Mouse (Mus musculus) erythroblast, adult 5-6 weeks (primary cell): ENCODE data around the gene Sfxn3. TPM values are rescaled to one million over a fixed set of nuclear protein-coding genes. Genes with fewer than 3 reads are reported as not detected.

Experiments
- ATAC-seq: replicated peaks from 2 replicates; pipeline ENCODE4 v1.8.0; 2016; ENCODE audit warnings: moderate number of reproducible peaks, mild to moderate bottlenecking, moderate TSS enrichment, inconsistent platforms; ENCODE audit not compliant: poor library complexity, low FRiP score, severe bottlenecking
- total RNA-seq, 2 experiments: library from RNA; stranded (forward) in 1 of 2; stranded (reverse) in 1 of 2; fragments of 150-400 nt in 1 of 2; fragments of 200-764, 138-1000 nt in 1 of 2; gene quantifications; 2 replicates each; pipeline versions ENCODE4 v1.2.3 to v1.2.4; 2015 to 2017; ENCODE audit warnings: low replicate concordance in 2 of 2

Gene Sfxn3
- 9.4 and 16.7 TPM in 2 replicates for total RNA-seq (2015; ENCODE audit: low replicate concordance)
- total RNA-seq (2017; ENCODE audit: low replicate concordance), result 3.4 and 3.8 TPM in 2 replicates

DNA sequence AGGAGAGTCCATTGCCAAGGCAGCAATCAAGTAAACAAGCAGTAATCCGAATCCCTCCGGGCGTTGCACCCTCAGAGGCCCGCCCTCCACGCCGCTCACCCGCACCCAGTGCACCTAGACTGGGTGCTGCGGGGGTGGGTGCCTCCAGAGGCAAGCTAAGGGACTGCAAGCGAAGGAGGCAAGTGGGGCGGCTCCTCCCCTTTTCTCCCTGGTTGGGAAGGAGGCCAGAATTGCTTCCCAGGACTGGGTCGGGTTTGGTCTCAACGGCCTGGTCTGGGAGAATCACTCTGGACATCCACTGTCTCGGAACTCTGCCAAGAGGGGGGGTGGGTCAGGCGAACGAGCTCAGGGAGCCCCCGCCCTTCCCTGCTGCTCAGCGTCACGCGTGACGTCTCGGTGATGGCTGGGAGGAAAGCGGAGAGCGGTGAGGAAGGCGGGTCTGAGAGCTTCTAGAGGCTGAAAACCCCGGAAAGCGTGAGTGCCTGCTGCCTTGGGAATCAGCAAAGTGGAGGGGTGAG is at the start of gene Sfxn3:
Gene Sfxn3, plus strand, starts transcription at position 87 of the 518 bp plus-strand sequence.
- peak; percentile 92 for ATAC-seq

DNA sequence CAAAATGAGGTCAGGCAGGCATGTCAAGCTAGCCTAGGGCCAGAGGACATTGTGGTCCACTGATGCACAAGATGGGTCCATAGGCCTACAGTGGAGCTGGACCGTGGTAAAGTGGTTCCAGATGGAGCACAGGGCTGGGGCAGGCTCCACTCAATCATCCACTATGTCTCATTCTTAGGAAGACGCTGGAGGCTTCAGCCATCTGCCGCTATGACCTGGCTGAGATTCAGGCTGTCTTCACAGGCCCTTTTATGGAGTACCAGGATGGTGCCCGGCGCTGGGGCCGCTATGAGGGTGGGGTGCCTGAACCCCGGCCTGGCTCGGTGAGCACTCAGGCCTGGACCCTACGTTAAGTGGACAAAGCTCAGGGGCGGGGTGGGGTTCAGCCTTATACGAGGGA is 49.5 kb upstream of the Sfxn3 start:
- no peak for ATAC-seq

DNA sequence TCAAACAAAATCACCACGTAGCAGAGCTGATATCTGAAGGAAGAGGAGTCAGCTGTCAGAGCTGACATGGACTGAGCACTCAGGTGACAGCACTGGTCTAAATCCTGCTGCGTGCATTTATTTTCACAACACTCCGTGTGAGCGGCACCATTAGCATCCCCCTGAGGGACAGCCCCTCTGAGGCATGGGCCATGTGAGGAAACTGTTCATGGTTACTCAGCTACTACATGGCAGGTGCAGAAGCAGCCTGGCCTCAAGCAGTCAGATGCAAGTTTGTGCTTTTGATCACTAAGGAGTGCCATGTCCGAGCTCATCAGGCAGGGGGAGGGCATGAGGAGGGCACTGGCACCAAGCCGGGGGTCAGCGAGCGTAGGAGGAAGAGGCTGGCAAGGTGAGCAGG is 47.7 kb upstream of the Sfxn3 start:
- no peak for ATAC-seq

DNA sequence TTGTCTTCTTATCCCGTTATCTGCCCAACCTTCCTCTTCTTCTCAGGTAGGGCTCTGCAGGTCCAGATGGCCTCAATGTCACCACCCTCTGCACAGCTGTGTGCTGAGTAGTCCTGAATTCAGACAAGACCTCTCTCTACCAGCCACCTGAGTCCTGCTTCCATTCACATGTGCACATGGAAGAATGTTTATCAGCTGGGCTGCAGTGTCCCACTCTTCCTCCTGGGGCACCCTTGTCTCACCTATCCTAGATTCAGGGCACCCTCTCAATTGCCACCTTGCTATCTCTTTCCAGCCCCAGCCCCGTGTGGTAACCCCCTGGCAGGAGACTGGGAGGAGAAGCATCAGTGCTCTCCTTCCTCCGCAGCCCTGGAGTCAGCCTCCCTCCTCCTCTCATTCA is 45.0 kb upstream of the Sfxn3 start:
- ATAC-seq, result no peak

DNA sequence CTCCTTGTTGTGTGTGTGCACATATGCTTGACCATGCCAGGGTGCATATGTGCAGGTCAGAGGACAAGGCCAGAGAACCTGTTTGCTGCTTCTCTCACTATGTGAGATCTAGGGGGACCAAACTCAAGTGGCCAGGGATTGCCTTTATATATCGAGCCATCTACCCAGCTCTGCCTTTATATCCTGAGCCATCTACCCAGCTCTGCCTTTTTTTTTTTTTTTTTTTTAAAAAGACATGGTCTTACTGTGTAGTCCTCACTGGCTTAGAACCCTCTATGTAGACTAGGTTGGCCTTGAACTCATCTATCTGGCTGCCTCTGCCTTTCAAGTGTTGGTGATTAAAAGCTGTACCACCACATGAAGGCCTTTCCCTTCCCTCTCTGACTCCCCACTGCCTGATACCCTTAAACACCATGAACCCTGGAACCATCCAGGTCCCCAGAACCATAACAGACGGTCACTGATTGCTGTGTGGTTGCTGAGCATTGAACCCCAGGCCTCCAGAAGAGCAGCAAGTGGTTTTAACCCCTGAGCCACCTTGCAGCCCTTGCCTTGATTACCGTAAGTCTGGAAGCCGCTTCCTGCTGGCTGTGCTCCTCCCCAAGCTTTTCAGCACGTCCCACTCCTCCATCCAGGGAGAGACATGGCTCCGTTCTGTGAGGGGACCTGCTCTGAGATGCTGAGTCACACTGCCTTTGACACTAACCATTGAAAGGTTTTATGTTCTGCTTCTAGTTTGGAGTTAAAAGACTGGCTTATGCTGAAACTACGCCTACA is 43.4 kb upstream of the Sfxn3 start:
- no peak for ATAC-seq

DNA sequence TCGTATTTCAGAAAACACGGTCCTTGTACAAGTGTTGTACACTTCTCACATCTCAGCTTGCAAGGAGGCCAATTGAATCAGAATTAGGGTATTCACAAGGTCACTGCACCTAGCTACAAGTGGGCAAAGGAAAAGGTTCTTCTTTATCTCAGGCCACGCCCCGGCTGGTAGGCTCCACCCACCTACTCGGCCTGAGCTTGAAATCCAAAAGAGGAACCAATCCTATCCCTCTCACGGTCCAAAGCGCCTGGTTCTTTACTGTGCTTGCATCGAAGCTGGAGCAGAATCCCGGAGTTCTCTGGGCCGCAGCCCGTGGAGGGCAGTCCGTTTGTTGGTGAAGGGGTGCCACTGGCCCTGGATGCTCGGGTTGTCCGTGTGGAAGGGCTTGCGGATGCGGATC is 41.9 kb upstream of the Sfxn3 start, which contains the start of gene Twnk:
Gene Twnk, plus strand, starts transcription at position 220 of the 400 bp plus-strand sequence.
- peak; percentile 79 for ATAC-seq

DNA sequence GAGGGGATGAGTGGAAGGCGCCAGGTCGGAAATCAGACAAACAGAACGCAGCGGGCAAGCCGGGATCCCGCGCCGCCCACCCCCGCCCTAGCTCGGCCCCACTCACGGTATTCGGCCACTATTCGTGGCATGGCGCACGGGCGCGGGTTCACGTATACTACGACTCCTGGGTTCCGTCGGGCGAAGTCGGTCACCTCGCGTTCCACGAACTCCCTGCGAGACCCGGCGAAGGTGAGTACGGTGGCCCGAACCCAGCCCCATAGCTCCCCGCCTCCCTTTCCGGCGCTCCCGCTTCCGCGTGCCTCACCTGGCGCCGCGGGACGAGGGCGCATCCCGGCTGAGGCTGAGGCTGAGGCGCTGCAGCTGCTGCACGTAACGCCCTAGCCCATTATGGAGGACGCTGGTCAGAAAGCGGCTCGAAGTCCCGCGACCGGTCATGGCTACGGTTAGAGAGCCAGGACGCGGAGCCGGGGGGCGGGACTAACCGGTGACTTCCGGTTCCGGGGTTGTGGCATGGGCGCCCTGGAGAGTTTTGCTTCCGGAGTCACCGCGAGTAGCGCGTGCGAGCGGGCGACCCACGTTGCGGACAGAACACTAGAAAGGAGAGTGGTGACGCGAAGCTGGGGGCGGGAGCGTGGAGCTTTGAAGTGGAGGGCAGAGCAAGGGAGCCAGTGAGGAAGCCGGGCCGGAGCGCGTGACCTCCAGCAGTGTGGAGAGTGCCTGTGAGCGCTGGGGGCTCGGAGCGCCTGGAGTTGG is 41.2 kb upstream of the Sfxn3 start, which contains the start of gene Mrpl43:
Gene Mrpl43, minus strand, starts transcription at position 486 of the 756 bp plus-strand sequence.
- ATAC-seq, result peak; percentile 95

DNA sequence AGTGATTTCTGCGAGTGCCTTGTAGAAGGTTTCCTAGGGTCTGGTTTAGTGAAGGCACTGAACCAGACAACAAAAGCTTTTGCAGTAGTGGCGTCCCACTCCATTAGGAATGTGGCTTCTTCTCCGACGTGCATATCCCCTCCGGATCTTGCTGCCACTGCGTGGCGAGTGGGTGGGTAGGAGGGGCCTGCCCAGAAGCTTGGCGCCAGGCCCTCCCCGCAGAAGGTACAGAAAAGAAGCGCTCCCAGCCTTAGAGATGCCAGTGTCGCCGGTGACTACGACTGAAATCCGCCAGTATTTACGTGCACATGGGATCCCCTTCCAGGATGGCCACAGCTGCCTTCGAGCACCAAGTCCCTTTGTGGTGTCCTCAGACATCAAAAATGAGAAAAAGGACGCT is 40.3 kb upstream of the Sfxn3 start:
- ATAC-seq, result no peak

DNA sequence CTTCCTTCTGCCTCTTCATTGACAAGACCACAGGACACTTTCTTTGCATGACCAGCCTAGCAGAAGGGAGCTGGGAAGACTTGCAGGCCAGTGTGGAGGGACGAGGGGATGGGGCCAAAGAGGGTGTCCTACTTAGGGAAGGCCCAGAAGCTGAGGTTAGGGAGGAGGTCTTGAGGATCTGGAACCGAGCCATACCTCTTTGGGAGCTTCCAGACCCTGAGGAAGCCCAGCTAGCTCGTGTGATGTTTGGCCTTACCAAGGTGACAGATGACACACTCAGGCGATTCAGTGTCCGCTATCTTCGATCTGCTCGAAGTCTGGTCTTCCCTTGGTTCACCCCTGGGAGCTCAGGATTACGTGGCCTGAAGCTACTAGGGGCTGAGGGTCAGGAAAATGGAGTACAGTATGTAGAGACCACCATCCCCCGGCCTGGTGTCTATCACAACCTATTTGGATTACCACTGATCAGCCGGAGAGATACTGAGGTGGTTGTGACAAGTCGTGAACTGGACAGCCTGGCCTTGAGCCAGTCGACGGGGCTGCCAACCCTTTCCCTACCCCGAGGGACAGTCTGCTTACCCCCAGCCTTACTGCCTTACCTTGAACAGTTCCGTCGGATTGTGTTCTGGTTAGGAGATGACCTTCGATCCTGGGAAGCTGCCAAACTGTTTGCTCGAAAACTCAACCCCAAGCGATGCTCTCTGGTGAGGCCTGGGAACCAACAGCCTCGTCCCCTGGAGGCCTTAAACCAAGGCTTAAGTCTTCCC is 39.7 kb upstream of the Sfxn3 start:
- no peak for ATAC-seq

DNA sequence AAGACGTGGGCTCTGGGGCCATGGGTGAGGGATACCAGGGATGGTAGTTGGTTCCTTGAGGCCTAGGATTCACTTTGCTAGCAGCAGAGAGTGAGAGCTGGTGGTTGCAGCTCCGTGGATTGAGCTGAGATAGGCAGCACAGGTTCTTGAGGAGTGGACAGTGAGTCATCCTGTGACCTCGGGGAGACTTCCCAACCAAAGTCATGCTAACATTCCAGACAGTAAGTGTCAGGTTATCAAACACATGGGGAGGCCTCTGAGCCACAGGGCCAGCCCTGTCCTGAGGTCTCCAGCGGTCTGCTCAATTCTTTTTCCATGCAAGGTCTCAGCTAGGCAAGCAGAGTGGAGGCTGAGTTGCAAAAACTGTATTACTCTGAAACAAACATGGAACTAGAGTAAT is 36.7 kb upstream of the Sfxn3 start:
- no peak for ATAC-seq

DNA sequence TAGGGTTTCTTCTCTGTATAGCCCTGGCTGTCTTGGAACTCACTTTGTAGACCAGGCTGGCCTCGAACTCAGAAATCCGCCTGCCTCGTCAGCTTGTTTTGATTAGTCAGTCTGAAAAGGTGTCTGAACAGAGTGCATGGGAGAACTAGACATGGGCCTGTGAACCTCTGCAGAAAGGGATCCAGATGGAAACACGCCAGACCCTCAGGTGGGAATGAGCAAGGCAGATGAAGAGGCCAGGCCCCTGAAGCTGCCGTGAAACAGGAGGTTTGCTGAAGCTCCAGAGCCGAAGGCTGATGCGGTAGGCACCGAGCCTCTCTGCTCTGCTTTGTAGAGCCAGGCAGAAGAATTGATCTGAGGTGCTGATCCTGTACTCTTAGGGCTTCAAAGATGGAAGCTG is 35.1 kb upstream of the Sfxn3 start:
- ATAC-seq, result no peak

DNA sequence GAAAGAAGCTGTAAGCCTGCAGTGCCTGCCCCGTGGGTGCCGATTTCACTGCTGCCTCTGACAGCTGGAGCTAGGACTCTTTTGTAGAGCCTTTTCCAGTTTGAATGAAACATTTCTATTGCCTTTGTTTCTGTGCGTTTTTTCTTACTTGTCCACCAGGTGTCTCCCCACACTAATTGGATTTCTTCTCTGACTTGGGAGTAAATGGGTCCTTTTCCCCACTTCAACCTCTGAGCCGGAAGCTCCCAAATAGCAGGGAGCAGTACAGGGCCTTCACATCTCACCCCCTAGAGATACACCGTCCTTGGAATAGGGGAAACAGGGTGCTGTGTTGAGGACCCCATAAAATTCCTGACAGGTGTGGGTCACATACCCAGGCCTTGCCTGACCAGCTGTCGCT is 34.7 kb upstream of the Sfxn3 start:
- no peak for ATAC-seq

DNA sequence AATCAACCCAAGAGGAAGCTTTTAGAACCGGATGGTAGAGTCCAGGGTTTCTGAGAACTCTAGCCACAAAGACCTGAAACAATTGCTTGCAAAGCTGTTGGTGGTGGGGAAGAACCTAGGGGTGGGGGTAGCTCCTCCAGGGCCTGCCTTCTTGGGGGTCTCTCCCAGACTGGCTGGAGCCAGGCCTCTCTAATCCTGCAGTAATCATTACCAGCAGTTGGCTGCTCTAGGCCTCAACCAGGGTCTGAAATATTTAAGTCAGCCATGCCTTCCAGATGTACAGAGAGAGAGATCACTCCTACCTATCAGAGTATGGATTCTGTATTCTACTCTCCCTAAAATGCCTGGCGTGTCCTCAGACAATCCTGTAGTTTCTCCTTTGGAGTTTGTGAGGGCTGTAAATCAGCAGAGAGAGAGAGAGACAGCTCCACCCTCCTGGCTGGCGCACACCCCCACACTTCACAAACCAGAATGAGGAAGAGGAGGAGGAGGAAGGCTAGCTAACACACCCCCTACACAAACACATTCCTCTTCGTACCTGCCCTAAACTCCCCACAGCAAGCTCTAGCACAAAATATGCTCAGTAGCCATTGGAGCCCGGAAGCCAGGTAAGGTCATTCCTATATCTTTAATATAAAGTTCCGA is 33.6 kb upstream of the Sfxn3 start:
- no peak for ATAC-seq

DNA sequence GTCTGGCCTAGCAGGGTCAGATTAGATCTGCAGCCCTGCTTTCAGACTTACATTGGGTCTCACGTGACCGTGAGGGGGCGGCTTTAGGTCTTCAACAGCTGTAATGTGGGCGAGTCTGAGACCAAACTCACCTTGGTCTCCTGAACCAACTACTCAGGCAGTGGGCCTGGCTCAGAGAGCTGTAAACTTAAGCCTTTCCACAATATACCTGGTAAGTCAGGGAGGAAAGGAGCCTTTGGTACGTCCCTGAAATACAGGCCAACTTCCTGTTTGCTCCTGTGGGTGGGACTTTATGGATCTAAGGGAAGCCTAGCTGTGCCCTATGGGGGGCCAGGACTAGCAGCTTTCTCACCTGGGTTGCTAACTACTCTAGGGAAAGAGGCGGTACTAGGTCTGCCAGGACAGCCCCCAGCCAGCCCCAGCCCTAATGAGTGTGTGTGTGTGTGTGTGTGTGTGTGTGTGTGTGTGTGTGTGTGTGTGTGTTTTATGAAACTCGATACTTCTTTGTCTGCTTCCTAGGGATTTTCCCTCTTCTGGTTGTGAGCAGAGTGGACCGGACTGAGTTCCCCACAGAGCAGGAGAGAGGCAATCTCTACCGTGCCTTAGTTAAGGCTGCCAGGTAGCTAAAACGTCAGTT is 32.9 kb upstream of the Sfxn3 start, which contains the start of gene Lzts2:
Gene Lzts2, plus strand, starts transcription at position 80 of the 637 bp plus-strand sequence.
- no peak for ATAC-seq

DNA sequence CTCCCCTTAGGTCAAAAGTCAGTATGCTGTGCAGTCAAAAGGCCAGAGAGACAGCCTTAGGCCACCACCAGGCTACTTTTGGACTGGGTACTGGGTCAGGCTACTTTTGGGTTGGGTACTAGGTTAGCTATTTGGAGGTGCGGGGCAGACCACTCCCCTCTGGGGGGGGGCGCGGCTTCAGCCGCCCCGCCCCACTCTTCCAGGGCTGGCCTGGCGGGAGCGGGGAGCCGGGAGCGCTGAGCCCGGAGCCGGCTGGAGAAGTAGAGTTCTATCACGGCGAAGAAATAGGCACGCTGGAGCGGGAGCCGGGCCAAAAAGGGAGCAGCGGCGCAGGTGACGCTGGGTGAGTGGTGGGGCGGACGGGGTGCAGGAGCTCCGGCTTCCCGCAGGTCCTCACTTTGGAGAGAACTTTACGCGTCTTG is 32.3 kb upstream of the Sfxn3 start:
- 0 out of 2 replicates have a peak, but pooled peaks have one; percentile 20 for ATAC-seq

DNA sequence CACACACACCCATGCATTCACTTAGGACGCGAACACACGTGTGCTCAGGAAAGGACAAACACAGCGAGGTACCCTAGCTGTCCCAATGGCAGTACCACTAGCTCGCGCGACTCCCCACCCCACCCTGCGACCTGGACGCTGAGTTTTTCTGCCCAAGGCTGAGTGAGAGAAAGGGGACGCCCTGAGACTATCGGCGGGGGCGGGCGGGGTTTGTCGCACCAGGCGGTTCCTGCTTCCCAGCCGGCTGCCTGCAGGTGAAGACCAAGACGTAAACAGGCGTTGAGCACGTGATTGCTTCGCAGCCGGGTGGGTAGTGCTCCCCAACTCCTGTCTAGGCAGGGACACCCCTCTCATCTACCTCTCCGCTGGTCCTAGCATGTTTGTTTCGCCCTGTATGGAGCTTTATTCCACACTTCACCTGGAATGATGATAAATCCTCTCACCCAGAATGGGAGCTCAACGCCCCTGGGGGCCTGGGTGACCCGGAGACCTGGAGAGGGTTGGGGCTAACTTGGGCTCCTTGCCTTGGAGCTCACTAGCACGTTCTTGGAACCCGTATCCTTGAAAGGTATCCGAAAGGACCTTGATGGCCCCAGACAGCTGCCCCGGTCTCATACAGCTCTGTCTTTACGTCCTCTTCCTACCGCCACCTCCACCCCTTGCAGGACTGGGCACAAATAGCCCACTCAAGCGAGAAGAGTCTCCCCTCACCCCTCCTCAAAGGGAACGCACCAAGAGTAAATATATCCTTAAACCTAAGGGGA is 31.6 kb upstream of the Sfxn3 start:
- peak; percentile 65 for ATAC-seq

DNA sequence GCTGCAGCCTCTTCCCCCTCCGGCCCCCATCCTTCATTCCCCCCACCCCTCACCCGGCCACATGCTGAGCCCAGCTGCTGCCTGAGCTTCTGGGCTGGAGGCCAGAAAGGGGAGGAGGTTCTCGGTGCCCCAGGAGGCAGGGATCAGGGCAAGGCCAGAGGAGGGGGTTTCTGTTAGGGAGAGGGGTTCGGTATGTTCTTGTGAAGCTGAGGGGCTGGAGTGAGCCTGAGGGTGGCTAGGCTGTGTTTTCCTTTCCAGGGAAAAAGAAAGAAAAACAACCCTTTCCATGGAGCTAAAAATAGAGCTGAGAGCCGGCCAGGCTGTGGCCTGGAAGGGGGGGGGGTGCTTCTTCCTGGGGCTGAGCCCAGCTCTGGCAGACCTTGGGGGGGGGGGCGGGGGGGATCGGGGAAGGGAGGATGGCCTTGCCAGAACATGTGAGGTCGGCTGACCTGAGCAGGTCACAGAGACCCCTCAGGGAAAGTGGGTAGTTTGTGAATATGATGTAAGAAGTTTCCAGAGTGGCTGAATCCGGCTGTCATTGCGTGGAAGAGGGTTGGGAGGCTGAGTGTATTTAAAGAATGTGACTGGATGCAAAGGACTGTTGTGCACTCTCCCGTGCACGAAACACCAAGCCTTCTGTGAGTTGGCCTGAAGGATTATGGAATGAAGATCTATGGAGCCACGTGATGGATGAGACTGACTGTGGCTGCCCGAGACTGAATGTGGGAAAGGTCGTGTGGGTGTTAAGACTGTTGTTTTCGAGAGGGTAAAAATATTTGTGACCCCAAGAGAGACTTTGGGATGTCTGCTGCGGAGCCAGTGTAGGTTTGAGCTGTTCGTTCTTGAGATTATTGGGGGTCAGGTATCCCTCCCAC is 30.7 kb upstream of the Sfxn3 start:
- ATAC-seq, result no peak
